Mouse (Mus musculus) olfactory bulb, adult 2 months (tissue): ENCODE data around the gene Dclk2.

Experiments used
- CTCF ChIP-seq: fragments of 200-500 bp; IDR thresholded peaks from 2 replicates; pipeline ENCODE4 v1.5.1; 2012; ENCODE audit warnings: low read depth, mild to moderate bottlenecking, low read length, moderate library complexity; ENCODE audit not compliant: insufficient read depth
- POLR2A ChIP-seq: fragments of 200-500 bp; IDR thresholded peaks from 2 replicates; pipeline ENCODE4 v1.6.1; 2012; ENCODE audit warnings: mild to moderate bottlenecking, low read depth, low read length, moderate library complexity; ENCODE audit not compliant: insufficient read depth

DNA sequence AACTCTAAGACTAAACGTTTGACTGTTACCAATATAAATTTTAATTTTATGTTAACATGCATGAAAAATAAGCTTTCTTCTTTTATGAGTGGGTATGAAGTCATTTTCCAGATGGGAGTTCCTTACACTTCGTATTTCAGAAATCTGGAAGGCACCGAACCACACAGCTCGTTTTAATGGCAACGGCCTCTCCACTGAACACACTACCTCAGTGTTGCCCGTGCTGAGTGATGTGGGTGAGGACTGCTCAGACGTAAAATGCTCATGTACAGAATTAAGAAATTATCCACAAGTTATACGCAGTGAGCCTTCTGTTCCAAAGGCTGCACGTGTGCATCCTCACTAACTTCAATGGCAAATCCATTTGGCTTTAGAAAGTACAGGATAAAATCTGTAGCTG lies 113.8 kb downstream of the Dclk2 start:
- TF ChIP-seq POLR2A (no peak), CTCF (no peak)
